Mouse (Mus musculus): ENCODE data around the gene Ankrd33b.

DNA sequence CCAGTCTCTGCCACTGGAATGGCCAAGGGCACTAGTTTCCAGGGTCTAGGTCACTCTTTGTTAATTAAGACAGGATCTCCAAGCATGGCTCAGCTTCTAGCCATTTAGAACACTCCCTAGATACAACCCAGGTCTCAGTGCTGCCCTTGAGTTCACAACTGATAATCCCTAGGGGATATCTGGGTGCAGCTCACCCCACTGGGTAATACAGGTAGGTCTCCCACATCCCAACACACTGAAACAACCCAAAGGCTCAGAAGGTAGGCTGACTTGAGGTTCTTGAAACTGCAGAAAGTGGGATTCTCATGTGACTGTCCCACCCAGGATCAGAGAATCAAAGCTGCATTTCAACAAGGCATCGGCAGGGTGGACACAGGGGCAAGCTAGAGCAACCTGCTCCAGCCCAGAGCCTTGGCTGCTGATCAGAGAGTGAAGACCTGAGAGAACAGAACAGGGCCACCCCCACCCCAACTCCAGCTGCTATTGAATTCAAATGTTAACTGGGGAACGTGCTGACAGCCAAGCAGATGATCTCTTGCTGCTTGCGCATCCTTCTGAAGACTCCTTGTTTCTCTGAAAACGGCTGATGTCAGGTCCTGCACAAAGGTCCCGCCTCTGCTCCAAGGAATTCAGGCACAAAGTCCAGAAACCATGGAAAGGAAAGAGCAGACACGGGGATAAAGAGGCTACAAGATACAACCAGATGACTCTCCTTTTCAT lies 46.8 kb upstream of the Ankrd33b start:
- TF ChIP-seq CTCF (IDR thresholded peaks at IDR 0.05; ENCODE audit: extremely low read depth, insufficient read length, insufficient replicate concordance, low read depth, low read length) (no peak), POLR2A (IDR thresholded peaks at IDR 0.05; ENCODE audit: low read depth, low read length) (no peak)

Data from small intestine, adult 2 months (tissue).